24 mouse cellular contexts compared by ENCODE assay signal in the genomic region with DNA sequence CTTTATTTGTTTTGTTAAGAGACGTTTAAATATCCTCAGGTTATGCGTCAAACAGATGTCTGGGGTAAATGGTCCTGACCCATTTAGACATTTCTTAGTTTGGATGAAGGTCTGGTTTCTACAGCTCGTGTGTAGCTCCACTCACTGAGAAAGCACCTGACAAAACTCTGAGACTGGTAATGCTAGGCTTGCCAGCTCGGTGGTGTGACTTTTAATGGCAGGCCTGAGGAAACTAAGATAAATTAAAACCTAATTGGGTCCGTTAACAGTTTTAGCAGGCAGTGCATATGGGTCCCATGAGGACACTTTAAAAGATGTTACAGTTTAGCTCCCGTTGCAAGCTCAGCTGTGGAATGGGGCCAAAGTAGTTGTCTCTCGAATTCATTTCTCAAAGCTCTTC.
DNase-seq lines count a peak whose midpoint lies in the region; ATAC-seq and TF ChIP-seq lines count a peak whose summit lies in the region.
"Had no signal": no experiment of that assay in that cellular context is flagged by ENCODE, and none has a peak within 500 bp of the region (broad histone marks: within the 10 kb centered on the region; RNA-seq: fewer than 3 reads in every experiment).

No protein-coding gene starts in this region.

- TF ChIP-seq CTCF in midbrain, postnatal 0 days (IDR thresholded peaks at IDR 0.05): no peak

- no peak overlapping the region for H3K4me3 ChIP-seq in midbrain, postnatal 0 days (ENCODE audit: low read depth, low read length)
- no peak overlapping the region for H3K4me3 ChIP-seq in midbrain, embryonic 13.5 days (replicated peaks)
- H3K4me3 ChIP-seq in limb, embryonic 15.5 days: no peak overlapping the region
- H3K4me3 ChIP-seq: embryonic facial prominence, embryonic 10.5 days; forebrain, embryonic 13.5 days; gastrocnemius, adult 2 months; heart, embryonic 10.5 days; hindbrain, embryonic 12.5 days had no signal

- no peak overlapping the region for H3K27ac ChIP-seq in midbrain, postnatal 0 days (ENCODE audit: low read depth, low read length)
- no peak overlapping the region for H3K27ac ChIP-seq in midbrain, embryonic 13.5 days
- no peak overlapping the region for H3K27ac ChIP-seq in limb, embryonic 15.5 days
- H3K27ac ChIP-seq: embryonic facial prominence, embryonic 10.5 days; forebrain, embryonic 13.5 days; gastrocnemius, adult 2 months; heart, embryonic 10.5 days; hindbrain, embryonic 12.5 days had no signal

- H3K9ac ChIP-seq in midbrain, postnatal 0 days (replicated peaks; ENCODE audit: low read length, poor library complexity, severe bottlenecking): no peak overlapping the region
- H3K9ac ChIP-seq in midbrain, embryonic 13.5 days (replicated peaks): no peak overlapping the region
- no peak overlapping the region for H3K9ac ChIP-seq in limb, embryonic 15.5 days
- H3K9ac ChIP-seq: forebrain, embryonic 13.5 days; forebrain, postnatal 0 days; hindbrain, embryonic 12.5 days had no signal

- H3K36me3 ChIP-seq in midbrain, postnatal 0 days (ENCODE audit: insufficient read depth, low read length): no peaks in the 10 kb centered on the region
- no peaks in the 10 kb centered on the region for H3K36me3 ChIP-seq in midbrain, embryonic 13.5 days
- H3K36me3 ChIP-seq in limb, embryonic 15.5 days: no peaks in the 10 kb centered on the region
- H3K36me3 ChIP-seq: embryonic facial prominence, embryonic 10.5 days; G1E; heart, embryonic 10.5 days; hindbrain, embryonic 12.5 days had no signal

- no peak for ATAC-seq in midbrain, postnatal 0 days (ENCODE audit: low FRiP score)
- ATAC-seq in midbrain, embryonic 13.5 days: no peak
- ATAC-seq in limb, embryonic 15.5 days (ENCODE audit: insufficient number of reproducible peaks, low FRiP score, low TSS enrichment, low read depth): peak; percentile 76
- ATAC-seq: CD4-positive, CD25-positive, alpha-beta regulatory T cell, adult 4 months; forebrain, embryonic 13.5 days; forebrain, postnatal 0 days had no signal

- H3K9me3 ChIP-seq in midbrain, postnatal 0 days (ENCODE audit: low read length): no peaks in the 10 kb centered on the region
- H3K9me3 ChIP-seq in midbrain, embryonic 13.5 days: no peaks in the 10 kb centered on the region
- H3K9me3 ChIP-seq in limb, embryonic 15.5 days: no peaks in the 10 kb centered on the region
- H3K9me3 ChIP-seq: embryonic facial prominence, embryonic 10.5 days; forebrain, embryonic 13.5 days; heart, embryonic 10.5 days; hindbrain, embryonic 12.5 days had no signal

- no peaks in the 10 kb centered on the region for H3K4me1 ChIP-seq in midbrain, postnatal 0 days (ENCODE audit: insufficient read depth, low read length)
- no peaks in the 10 kb centered on the region for H3K4me1 ChIP-seq in midbrain, embryonic 13.5 days (replicated peaks)
- peaks cover 13% of the 10 kb centered on the region for H3K4me1 ChIP-seq in limb, embryonic 15.5 days
- H3K4me1 ChIP-seq: forebrain, embryonic 13.5 days; heart, embryonic 10.5 days; hindbrain, embryonic 12.5 days had no signal

- WGBS in midbrain, postnatal 0 days: 73% methylated on average over 7 of the region's 7 CpGs
- 87% methylated on average over 7 of the region's 7 CpGs for WGBS in midbrain, embryonic 13.5 days
- WGBS in limb, embryonic 15.5 days: 14% methylated on average over 7 of the region's 7 CpGs

- H3K4me2 ChIP-seq in midbrain, postnatal 0 days (ENCODE audit: low read depth, low read length, poor library complexity, severe bottlenecking): no peak overlapping the region
- no peak overlapping the region for H3K4me2 ChIP-seq in midbrain, embryonic 13.5 days (replicated peaks)
- no peak overlapping the region for H3K4me2 ChIP-seq in limb, embryonic 15.5 days
- H3K4me2 ChIP-seq: forebrain, embryonic 13.5 days; hindbrain, embryonic 12.5 days had no signal

- DNase-seq in embryo, embryonic 10.5 days (ENCODE audit: low spot score): peak; percentile 25
- no peak for DNase-seq in embryo, embryonic 10 days (ENCODE audit: low spot score)
- DNase-seq in midbrain, postnatal 0 days (ENCODE audit: low spot score): peak; percentile 6
- peak; percentile 20 for DNase-seq in hindlimb bud, embryonic 11.5 days (ENCODE audit: extremely low spot score, low read depth, low spot score)
- DNase-seq in layer of hippocampus, postnatal 14 days (ENCODE audit: low spot score in 2 of 2): no peak
- DNase-seq in frontal cortex, adult 2 months (ENCODE audit: extremely low spot score in 1 of 2, low spot score in 1 of 2): no peak
- DNase-seq: adrenal gland, adult 8-10 months; adrenal gland, postnatal 36 days; B cell, adult 2 months; cerebellum, adult 2 months; cerebellum, postnatal 10 days; forebrain, postnatal 0 days; gastrocnemius, adult 2 months; gastrocnemius, postnatal 25 days; heart, postnatal 10 days; heart, postnatal 4 days had no signal

- H3K27me3 ChIP-seq in midbrain, postnatal 0 days (ENCODE audit: insufficient read depth, low read length): no peaks in the 10 kb centered on the region
- no peaks in the 10 kb centered on the region for H3K27me3 ChIP-seq in midbrain, embryonic 13.5 days
- H3K27me3 ChIP-seq in limb, embryonic 15.5 days: peaks cover 22% of the 10 kb centered on the region; the same call in 1 of the 2 replicates
- H3K27me3 ChIP-seq: forebrain, embryonic 13.5 days; hindbrain, embryonic 12.5 days had no signal

Comparison
In these comparisons a context has a peak if more than half of its experiments do, and no peak if none do; other contexts are left out.
1. DNase-seq: peak in embryo, embryonic 10.5 days (single experiment), midbrain, postnatal 0 days (single experiment) and hindlimb bud, embryonic 11.5 days (single experiment); none in embryo, embryonic 10 days (single experiment), layer of hippocampus, postnatal 14 days (0 of 2) and frontal cortex, adult 2 months (0 of 2).